Mouse (Mus musculus) liver, postnatal 0 days (tissue): Measurements from ENCODE around the gene 1500009C09Rik. TPM values are rescaled to one million over a fixed set of nuclear protein-coding genes. Genes with fewer than 3 reads are reported as not detected.

Source experiments
- ATAC-seq: fragments of 200-750 bp; cut with Nextera tagmentation; 2 replicates; pipeline ENCODE4 v1.8.0; 2017; ENCODE audit warnings: mild to moderate bottlenecking, moderate library complexity
- DNase-seq: peaks from one replicate; pipeline ENCODE4 v3.0.0-alpha.2; 2016
- H3K27ac ChIP-seq: fragments of 300-500 bp; sonication (generic); 2 replicates; pipeline ENCODE4 v1.5.1; 2014; ENCODE audit warnings: antibody characterized with exemption, moderate library complexity, mild to moderate bottlenecking, low read depth
- H3K27me3 ChIP-seq: fragments of 300-500 bp; sonication (generic); 2 replicates; pipeline ENCODE4 v1.6.1; 2014; ENCODE audit warnings: low read length, control low read depth, mixed read lengths; ENCODE audit not compliant: insufficient read depth
- H3K36me3 ChIP-seq: fragments of 300-500 bp; sonication (generic); replicated peaks from 2 replicates; pipeline ENCODE4 v1.6.1; 2014; ENCODE audit warnings: mild to moderate bottlenecking, control low read depth, low read length, moderate library complexity, mixed read lengths; ENCODE audit not compliant: insufficient read depth
- H3K4me1 ChIP-seq: fragments of 300-500 bp; sonication (generic); 2 replicates; pipeline ENCODE4 v1.6.1; 2014; ENCODE audit warnings: antibody characterized with exemption, mild to moderate bottlenecking, control low read depth; ENCODE audit not compliant: insufficient read depth
- H3K4me2 ChIP-seq: fragments of 300-500 bp; sonication (generic); 2 replicates; pipeline ENCODE4 v1.6.1; 2014; ENCODE audit warnings: low read depth, mild to moderate bottlenecking, low read length, moderate library complexity, mixed read lengths
- H3K4me3 ChIP-seq: fragments of 300-500 bp; sonication (generic); 2 replicates; pipeline ENCODE4 v1.5.1; 2014; ENCODE audit warnings: low read depth, low read length
- H3K9ac ChIP-seq: fragments of 300-500 bp; sonication (generic); replicated peaks from 2 replicates; pipeline ENCODE4 v1.6.1; 2014; ENCODE audit warnings: mild to moderate bottlenecking, moderate library complexity
- H3K9me3 ChIP-seq: fragments of 300-500 bp; sonication (generic); 2 replicates; pipeline ENCODE4 v1.6.1; 2016; ENCODE audit warnings: mild to moderate bottlenecking, control low read depth, low read length, mixed read lengths
- CTCF ChIP-seq: sonication (generic); IDR thresholded peaks from 2 replicates; pipeline ENCODE4 v1.5.1; 2016; ENCODE audit warnings: antibody characterized with exemption, low read depth
- EP300 ChIP-seq: IDR thresholded peaks from 2 replicates; pipeline ENCODE4 v1.6.1; 2016; ENCODE audit warnings: antibody characterized with exemption, low read depth, mild to moderate bottlenecking
- WGBS: fragments of 180-500 bp; shearing (Covaris S2); extraction: QIAGEN DNeasy Blood & Tissue Kit; methylation state at CpG from one replicate; pipeline ENCODE4 v1.1.7; 2014; ENCODE audit not compliant: insufficient replicate concordance; 5-methylcytosine and 5-hydroxymethylcytosine counted together
- polyA plus RNA-seq: library from polyadenylated mRNA; unstranded; fragments of >200 nt; fragmentation: Nextera tagmentation; extraction: Ambion mirVana; gene quantifications from 2 replicates; pipeline ENCODE4 v1.2.1, GENCODE M21; 2015

The 1500009C09Rik gene
- polyA plus RNA-seq, 1 experiment from 2014 or later: not detected

GRCm38 (mm10) chr15:82218778-82219666 lies 33.2 kb upstream of the 1500009C09Rik start:
- WGBS: 30% methylated on average over 26 of the region's 26 CpGs
- peaks cover 42% of the 10 kb centered on the region for H3K27me3 ChIP-seq

GRCm38 (mm10) chr15:82220003-82220675 lies 32.1 kb upstream of the 1500009C09Rik start:
- H3K27ac ChIP-seq: no peak overlapping the region
- no peak overlapping the region for H3K4me3 ChIP-seq
- no peak for ATAC-seq
- H3K4me2 ChIP-seq: no peak overlapping the region
- TF ChIP-seq CTCF (no peak), EP300 (no peak)
- no peak for DNase-seq
- peaks cover 10% of the 10 kb centered on the region for H3K4me1 ChIP-seq
- no peaks in the 10 kb centered on the region for H3K36me3 ChIP-seq
- no peak overlapping the region for H3K9ac ChIP-seq
- H3K27me3 ChIP-seq: peaks cover 44% of the 10 kb centered on the region
- 71% methylated on average over 11 of the region's 12 CpGs for WGBS
- no peaks in the 10 kb centered on the region for H3K9me3 ChIP-seq

More at GRCm38 (mm10) chr15:82218778-82219666, 33.2 kb upstream of the 1500009C09Rik start:
- ATAC-seq: peak; percentile 31; the same call in 1 of the 2 replicates
- Histone ChIP-seq H3K27ac (no peak overlapping the region; the same call in 1 of the 2 replicates), H3K4me2 (peak overlapping the region; percentile 10; the same call in 1 of the 2 replicates), H3K9me3 (no peaks in the 10 kb centered on the region), H3K4me3 (no peak overlapping the region), H3K4me1 (peaks cover 1% of the 10 kb centered on the region), H3K9ac (no peak overlapping the region), H3K36me3 (no peaks in the 10 kb centered on the region)
- TF ChIP-seq EP300 (no peak), CTCF (no peak)
- DNase-seq: peak; percentile 52

GRCm38 (mm10) chr15:82221104-82221860 lies 30.9 kb upstream of the 1500009C09Rik start:
- WGBS: 74% methylated on average over 14 of the region's 14 CpGs
- Histone ChIP-seq H3K27me3 (peaks cover 44% of the 10 kb centered on the region), H3K9me3 (no peaks in the 10 kb centered on the region), H3K9ac (no peak overlapping the region), H3K27ac (no peak overlapping the region), H3K4me1 (peaks cover 13% of the 10 kb centered on the region), H3K36me3 (no peaks in the 10 kb centered on the region), H3K4me2 (no peak overlapping the region), H3K4me3 (no peak overlapping the region)
- TF ChIP-seq EP300 (no peak), CTCF (peak; percentile 41; the same call in 1 of the 2 replicates)
- ATAC-seq: no peak
- DNase-seq: no peak

GRCm38 (mm10) chr15:82223251-82223650 lies 28.9 kb upstream of the 1500009C09Rik start:
- WGBS: 34% methylated on average over 7 of the region's 7 CpGs
- Histone ChIP-seq H3K4me3 (peak overlapping the region; percentile 54), H3K27ac (no peak overlapping the region), H3K4me1 (peaks cover 13% of the 10 kb centered on the region), H3K27me3 (peaks cover 35% of the 10 kb centered on the region), H3K9me3 (no peaks in the 10 kb centered on the region), H3K36me3 (no peaks in the 10 kb centered on the region), H3K4me2 (peak overlapping the region; percentile 79), H3K9ac (no peak overlapping the region; the same call in 1 of the 2 replicates)
- TF ChIP-seq EP300 (no peak), CTCF (no peak)
- DNase-seq (no peak), ATAC-seq (no peak)

GRCm38 (mm10) chr15:82223657-82224601 lies 28.3 kb upstream of the 1500009C09Rik start, which contains the start of gene Tnfrsf13c:
Gene Tnfrsf13c (minus strand): TSS chr15:82224369.
- ATAC-seq (peak; percentile 78), DNase-seq (peak; percentile 74)
- no peak for TF ChIP-seq CTCF
- no peak for TF ChIP-seq EP300
- WGBS: 3% methylated on average over 44 of the region's 44 CpGs
- Histone ChIP-seq H3K4me3 (peak within 1 kb of the TSS; percentile 54), H3K9ac (peak within 1 kb of the TSS; percentile 49), H3K36me3 (no peaks in the 10 kb centered on the region), H3K4me2 (peak within 1 kb of the TSS; percentile 79), H3K27ac (no peak within 1 kb of the TSS), H3K9me3 (no peaks in the 10 kb centered on the region), H3K4me1 (peaks cover 13% of the 10 kb centered on the region), H3K27me3 (peaks cover 35% of the 10 kb centered on the region)
